Mouse (Mus musculus): ENCODE data around the gene Hsd17b14.
A peak's percentile ranks its signal among the peaks of the same experiment; 100 is the strongest.

The Hsd17b14 gene

GRCm38 (mm10) chr7:45530643-45531042 is 24.1 kb upstream of the Hsd17b14 start:
- DNase-seq, result no peak

- no peak for DNase-seq
These were observed 19.0 kb upstream of the Hsd17b14 start for GRCm38 (mm10) chr7:45535676-45536075.

- no peak for DNase-seq
These were observed 17.1 kb upstream of the Hsd17b14 start for GRCm38 (mm10) chr7:45537602-45538001.

DNA sequence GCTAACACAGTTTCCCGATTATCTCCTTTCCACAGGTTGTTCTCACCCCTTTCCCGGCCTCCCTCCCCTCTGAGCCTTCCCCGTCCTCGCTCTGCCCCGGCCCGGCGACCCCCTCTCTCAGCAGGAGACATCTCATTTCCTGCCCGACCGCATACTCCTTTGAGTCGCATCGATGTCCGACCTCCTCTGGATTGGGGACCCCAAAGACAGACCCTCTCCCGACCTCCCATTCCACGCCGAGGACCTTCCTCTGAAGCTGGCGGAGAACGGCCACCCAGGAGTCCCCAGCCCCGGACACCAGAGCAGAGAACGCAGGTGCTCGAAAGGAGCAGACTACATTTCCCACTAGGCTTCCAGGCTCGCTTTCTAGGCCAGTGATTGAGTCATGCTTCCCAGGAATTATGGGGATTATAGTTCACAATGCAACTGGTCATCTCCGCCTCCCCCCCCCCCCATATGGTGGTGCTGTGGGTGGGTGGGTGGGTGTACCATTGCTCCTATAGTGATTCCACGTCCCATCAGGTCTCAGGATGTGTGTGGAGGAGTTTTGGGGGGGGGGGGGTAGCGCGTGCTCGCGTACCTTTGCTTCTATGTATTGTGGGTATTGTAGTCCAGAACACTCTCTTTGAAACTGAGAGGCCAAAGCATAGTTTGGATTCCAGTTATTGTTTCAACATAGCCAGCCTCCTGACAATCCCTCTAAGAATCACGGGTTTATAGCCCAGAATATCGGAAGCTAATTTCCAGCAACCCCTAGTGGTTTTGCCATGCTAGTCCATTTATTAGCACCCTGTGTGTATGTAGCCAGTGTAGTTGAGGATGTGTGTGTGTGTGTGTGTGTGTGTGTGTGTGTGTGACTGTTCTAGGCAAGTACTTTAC is 16.3 kb upstream of the Hsd17b14 start:
- DNase-seq, result peak; percentile 65 to 73

DNA sequence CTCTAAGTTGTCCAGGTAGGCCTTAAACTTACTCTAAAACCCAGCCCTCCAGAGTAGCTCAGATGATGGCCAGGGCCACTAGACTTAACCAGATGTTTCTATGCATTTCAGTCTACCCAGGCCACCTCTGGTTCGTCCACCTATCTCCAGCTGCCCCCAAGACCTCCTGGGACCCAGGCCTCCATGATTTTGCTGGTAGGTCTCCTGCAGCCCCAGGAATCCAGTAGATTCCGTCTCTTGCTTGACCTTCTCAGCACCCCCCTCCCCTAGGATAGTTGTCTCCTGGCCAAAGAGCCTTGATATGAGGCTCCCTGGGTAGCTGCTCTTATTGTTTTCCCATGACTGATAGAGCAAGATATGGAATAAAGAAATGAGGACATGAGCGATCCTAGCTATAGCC is 15.6 kb upstream of the Hsd17b14 start:
- DNase-seq, result no peak

GRCm38 (mm10) chr7:45540213-45540612 is 14.5 kb upstream of the Hsd17b14 start:
- DNase-seq, result no peak

DNA sequence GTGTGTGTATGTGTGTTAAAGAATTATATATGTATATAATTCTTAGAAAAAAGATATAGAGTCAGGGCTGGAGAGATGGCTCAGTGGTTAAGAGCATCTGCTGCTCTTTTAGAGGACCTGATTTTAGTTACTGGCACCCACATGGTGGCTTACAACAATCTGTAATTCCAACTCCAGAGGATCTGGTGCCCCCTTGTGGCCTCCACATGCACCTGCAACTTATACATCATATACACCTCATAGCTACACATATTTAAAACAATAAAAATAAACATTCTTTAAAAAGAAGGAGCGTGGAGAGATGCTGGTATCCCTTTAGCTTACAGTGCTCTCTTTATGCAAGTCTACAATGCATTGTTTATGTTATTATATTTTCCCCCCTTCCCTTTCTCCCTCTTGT is 10.2 kb upstream of the Hsd17b14 start:
- DNase-seq, result no peak

DNA sequence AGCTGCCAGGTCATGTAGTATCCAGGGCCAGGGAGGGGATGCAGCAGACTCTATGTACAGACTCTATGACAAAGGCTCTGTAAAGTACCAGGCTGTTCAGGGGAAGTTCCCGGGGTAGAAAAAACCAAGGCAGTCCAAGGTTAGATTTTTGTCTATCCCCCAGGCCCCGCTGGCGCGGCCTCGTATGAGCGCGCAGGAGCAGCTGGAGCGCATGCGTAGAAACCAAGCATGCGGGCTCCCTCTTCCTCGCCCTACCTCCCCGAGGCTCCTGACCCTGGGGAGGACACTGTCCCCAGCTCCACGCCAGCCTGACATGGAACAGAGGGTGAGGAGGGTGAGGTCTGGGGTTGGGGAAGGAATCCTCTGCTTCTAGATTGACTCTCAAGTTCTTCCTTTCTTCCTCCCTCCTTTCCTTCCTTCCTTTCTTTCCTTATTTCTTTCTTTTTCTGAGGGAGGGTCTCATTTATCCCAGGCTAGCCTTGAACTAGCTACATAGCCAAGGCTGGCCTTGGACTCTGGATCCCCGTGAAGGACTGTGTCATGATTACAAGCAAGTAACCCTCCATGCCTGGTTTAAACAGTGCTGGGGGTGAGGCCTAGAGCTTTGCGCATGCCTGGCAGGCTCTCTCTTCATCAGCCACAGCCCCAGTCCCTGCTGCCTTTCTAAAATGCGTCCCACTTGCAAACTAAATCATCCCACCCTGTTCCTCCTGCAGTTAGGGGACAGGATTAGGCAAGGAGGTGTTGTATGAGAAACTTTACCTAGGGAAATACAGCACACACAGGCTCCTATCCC is 4.9 kb upstream of the Hsd17b14 start:
- no peak for DNase-seq

- no peak for DNase-seq
These were observed 3.7 kb upstream of the Hsd17b14 start for GRCm38 (mm10) chr7:45550821-45551511.

GRCm38 (mm10) chr7:45551512-45551883 is 3.2 kb upstream of the Hsd17b14 start:
- no peak for DNase-seq

GRCm38 (mm10) chr7:45553519-45553918 is 1.2 kb upstream of the Hsd17b14 start:
- no peak for DNase-seq

DNA sequence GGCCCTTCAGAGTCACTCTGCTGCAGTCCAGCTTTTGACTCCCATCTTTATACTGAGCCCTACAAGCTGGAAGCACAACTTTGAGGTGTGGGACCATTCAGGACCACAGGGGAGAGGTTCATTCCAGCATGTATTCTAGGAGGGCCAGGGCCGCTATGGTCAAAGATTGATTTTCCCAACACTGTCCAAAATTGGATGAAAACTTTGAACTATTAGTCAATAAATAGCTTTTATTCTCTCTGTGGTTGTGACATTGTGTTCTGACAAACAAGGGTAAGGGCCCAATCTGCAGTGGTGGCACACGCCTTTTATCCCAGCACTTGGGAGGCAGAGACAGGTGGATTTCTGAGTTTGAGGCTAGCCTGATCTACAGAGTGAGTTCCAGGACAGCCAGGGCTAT is 703 bp upstream of the Hsd17b14 start:
- DNase-seq, result no peak

GRCm38 (mm10) chr7:45555787-45556186 is 1.1 kb downstream of the Hsd17b14 start:
- DNase-seq, result peak; percentile 87 to 89

DNA sequence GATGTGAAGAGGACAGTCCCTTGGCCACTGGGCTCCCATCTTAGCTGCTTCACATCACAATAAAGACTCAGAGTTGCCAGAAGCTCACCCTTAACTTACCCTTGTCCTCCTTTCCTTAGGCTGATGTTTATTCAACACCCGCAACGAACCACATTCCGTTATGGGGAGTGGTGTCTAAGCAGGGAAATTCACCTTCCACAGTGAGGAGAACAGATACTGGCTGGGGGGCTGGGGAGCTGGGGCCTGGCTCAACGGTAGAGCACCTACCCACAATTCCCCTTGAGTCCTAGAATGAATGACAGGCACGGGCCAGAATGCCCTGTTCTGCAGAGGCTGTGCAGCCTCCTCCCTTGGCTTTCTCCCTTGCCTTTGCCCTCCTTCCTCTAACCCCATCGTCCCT is 4.2 kb downstream of the Hsd17b14 start:
- DNase-seq, result no peak

- no peak for DNase-seq
These were observed 5.5 kb downstream of the Hsd17b14 start for GRCm38 (mm10) chr7:45560241-45560640.

DNA sequence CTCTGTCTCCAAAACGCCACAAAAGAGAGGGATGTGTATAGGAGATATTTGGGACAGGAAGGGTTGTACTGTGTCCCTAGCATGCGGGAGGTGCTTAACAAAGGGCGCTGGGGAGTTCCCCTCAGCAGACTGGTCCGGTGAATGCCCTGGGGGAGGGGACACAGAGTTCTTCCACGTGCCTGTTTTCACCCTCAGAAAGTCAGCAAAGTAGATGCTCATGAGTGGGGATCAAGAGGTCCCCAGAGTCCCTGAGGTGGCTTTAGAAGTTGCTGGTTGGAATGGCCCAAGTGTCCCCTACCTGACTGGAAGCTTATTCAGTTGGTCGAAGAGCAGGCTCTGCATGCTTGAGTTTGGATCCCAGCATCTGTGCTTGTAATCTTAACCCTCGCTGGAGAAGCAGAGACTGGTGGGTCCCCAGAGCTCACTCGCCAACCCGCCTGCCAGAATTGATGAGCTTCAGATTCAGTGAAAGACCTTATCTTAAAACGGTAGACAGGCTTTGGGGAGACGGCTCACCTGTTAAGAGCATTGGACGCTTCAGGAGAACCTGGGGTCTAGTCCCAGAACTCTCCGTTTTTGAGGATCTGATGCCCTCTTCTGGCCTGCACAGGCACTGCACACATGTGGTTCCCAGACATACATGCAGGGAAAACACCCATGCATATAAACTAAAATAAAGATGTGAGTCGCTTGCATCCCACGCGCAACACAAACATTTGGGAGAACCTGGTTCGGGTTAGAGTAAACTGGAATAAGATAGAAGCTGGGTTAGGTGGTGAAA is 6.3 kb downstream of the Hsd17b14 start:
- DNase-seq, result peak; percentile 84 to 89

- no peak for DNase-seq
These were observed 7.2 kb downstream of the Hsd17b14 start for GRCm38 (mm10) chr7:45561624-45562520.

DNA sequence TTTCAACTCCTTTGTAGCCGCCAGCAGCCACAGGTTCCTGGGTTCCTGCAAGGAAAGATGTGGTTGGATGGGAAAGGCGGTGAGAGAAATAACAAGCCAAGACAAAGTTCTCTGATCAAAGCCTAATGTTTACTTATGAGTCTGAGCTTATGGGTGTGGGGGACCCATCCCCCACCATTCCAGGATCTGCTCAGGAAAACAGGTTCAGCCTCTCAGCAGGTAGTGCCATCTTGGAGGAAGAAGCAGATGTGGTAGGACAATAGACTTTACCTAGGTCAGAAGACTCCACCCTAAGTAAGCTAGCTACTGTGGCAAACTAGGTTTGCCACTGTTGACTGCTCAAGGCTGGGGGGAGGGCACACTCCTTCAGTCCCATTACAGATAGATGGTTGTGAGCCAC is 10.1 kb downstream of the Hsd17b14 start:
- no peak for DNase-seq

GRCm38 (mm10) chr7:45565446-45565845 is 10.8 kb downstream of the Hsd17b14 start:
- DNase-seq, result no peak

DNA sequence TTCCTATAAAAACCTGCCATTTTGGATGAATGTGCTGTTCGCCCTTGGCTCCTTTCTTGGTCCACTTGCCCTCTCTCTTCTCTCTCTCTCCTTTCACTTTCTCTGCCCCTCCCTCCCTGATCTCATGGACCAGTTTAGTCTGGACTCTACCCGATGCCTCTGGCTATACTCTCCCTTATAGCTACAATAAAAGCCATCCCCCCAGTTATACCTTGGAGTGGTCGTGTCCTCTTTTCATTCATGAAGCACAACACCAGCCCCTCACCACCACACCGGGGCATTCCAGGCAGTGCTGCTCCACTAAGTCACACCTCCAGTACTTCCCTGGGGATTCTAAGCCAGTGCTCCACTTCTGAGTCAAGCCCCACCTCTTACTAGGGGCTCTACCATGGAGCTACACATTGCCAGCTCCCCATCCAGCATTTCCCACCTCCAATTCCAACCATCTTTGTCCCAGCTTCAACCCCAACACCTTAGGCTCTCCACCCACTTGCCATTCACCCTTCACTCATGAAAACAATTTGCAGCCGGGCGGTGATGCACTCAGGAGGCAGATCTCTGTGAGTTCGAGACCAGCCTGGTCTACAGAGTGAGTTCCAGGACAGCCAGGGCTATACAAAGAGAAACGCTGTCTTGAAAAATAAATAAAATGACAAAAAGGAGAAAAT is 12.6 kb downstream of the Hsd17b14 start:
- no peak for DNase-seq

Data from cerebellum, postnatal 36 days (tissue).